In the genomic region with DNA sequence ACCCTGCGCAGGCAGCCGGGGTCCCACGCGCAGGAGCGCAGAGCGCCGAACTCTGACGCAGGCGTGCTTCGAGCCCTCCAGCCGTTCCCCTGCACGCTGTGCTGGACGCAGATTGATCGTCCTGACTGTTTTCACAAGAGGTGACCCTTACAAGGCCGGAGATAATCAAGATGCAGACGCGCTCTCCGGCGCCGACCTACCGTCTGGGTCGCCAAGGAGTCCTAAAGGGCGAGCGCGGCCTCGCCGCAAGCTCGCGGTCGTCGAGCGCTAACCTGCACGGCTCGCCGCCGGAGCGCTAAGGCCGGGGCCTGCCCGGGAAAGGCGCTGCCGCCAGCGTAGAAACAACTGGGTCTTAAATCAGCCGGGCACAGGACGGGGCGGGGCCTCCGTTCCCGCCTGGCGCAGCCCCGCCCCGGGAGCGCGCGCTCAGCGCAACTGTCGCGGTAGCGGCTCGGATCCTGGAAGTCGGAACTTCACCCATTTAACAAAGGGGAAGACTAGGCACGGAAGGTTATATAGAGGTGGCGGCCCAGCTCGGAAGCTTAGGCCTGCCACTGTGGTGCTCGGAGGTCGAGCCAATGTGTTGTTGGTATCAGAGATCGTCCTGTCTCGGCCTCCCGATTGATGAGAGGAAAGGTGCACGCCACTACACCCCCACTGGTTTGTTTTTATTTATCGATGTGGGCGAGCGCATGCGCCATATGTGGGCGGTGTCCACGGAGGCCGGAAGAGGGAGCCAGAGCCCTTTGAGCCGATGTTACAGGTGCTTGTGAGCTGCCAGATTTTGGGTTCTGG, we compare ENCODE assay signal across 8 mouse cellular contexts. TPM values are rescaled to one million over a fixed set of nuclear protein-coding genes. Genes with fewer than 3 reads are reported as not detected.
DNase-seq lines count a peak whose midpoint lies in the region; ATAC-seq and TF ChIP-seq lines count a peak whose summit lies in the region.

A gene (minus strand): TSS at position 642 of the 795 bp plus-strand sequence.

- H3K4me2 ChIP-seq in forebrain, embryonic 15.5 days (replicated peaks), result peak within 1 kb of the TSS; percentile 83
- H3K4me2 ChIP-seq in lung, embryonic 15.5 days, result peak within 1 kb of the TSS; percentile 84

- intact Hi-C loops in heart, postnatal 25 days (cut with DNase I), result loop anchor here (5.0 kb wide), 1 partner anchor 37 kb away; a partner anchor contains a TSS

- peak; percentile 92 for DNase-seq in MN1 (ENCODE audit: low spot score)
- DNase-seq in cerebellum, adult 18-20 months, result peak; percentile 57 to 79
- peak; percentile 72 for DNase-seq in heart, postnatal 25 days (ENCODE audit: low spot score)
- DNase-seq in layer of hippocampus, adult 18-20 months (ENCODE audit: low spot score in 2 of 2), result peak; percentile 50 to 66
- DNase-seq in thymus, adult 2 months, result peak; percentile 82

- peak within 1 kb of the TSS; percentile 52 for H3K9ac ChIP-seq in forebrain, embryonic 15.5 days (replicated peaks)
- peak within 1 kb of the TSS; percentile 71 for H3K9ac ChIP-seq in lung, embryonic 15.5 days

- H3K36me3 ChIP-seq in forebrain, embryonic 15.5 days, result peaks cover 6% of the 10 kb centered on the region
- peaks cover 21% of the 10 kb centered on the region for H3K36me3 ChIP-seq in lung, embryonic 15.5 days
- peaks cover 12% of the 10 kb centered on the region for H3K36me3 ChIP-seq in thymus, adult 2 months (ENCODE audit: control insufficient read depth, insufficient read depth, low read length)

- H3K9me3 ChIP-seq in forebrain, embryonic 15.5 days, result no peaks in the 10 kb centered on the region
- H3K9me3 ChIP-seq in lung, embryonic 15.5 days, result no peaks in the 10 kb centered on the region

- TF ChIP-seq CTCF in olfactory bulb, adult 2 months (IDR thresholded peaks at IDR 0.05; ENCODE audit: insufficient read depth, low read depth, low read length), result peak; percentile 44; the same call in 1 of the 2 replicates
- TF ChIP-seq CTCF in thymus, adult 2 months (IDR thresholded peaks at IDR 0.05; ENCODE audit: borderline replicate concordance, control insufficient read depth, extremely low read depth, insufficient read depth, low read length, poor library complexity), result peak; percentile 53

- ATAC-seq in forebrain, embryonic 15.5 days (replicated peaks), result peak; percentile 92
- peak; percentile 95 for ATAC-seq in lung, embryonic 15.5 days (ENCODE audit: borderline replicate concordance, extremely low read depth, low FRiP score, low TSS enrichment)

- peak; percentile 35; the same call in 1 of the 2 replicates for TF ChIP-seq POLR2A in olfactory bulb, adult 2 months (IDR thresholded peaks at IDR 0.05; ENCODE audit: insufficient read depth, low read depth, low read length)
- TF ChIP-seq POLR2A in thymus, adult 2 months (IDR thresholded peaks at IDR 0.05; ENCODE audit: control insufficient read depth, extremely low read depth, insufficient read depth, low read length, poor library complexity), result peak; percentile 95

- WGBS in forebrain, embryonic 15.5 days, result under 1% methylated on average over 76 of the region's 76 CpGs
- under 1% methylated on average over 76 of the region's 76 CpGs for WGBS in lung, embryonic 15.5 days
- under 1% methylated on average over 76 of the region's 76 CpGs for WGBS in olfactory bulb, adult 2 months
- under 1% methylated on average over 76 of the region's 76 CpGs for WGBS in thymus, adult 2 months

- peak within 1 kb of the TSS; percentile 50 for H3K4me3 ChIP-seq in forebrain, embryonic 15.5 days
- peak within 1 kb of the TSS; percentile 50 for H3K4me3 ChIP-seq in lung, embryonic 15.5 days
- peak within 1 kb of the TSS; percentile 91 for H3K4me3 ChIP-seq in olfactory bulb, adult 2 months (ENCODE audit: insufficient read depth, low read depth, low read length)
- peak within 1 kb of the TSS; percentile 83 for H3K4me3 ChIP-seq in thymus, adult 2 months (ENCODE audit: control insufficient read depth, insufficient read depth, low read length)

- H3K4me1 ChIP-seq in forebrain, embryonic 15.5 days, result peaks cover 10% of the 10 kb centered on the region
- H3K4me1 ChIP-seq in lung, embryonic 15.5 days, result peaks cover 5% of the 10 kb centered on the region; the same call in 1 of the 2 replicates
- peaks cover 12% of the 10 kb centered on the region; the same call in 1 of the 2 replicates for H3K4me1 ChIP-seq in olfactory bulb, adult 2 months (ENCODE audit: control insufficient read depth, insufficient read depth, low read length)
- peaks cover 5% of the 10 kb centered on the region for H3K4me1 ChIP-seq in thymus, adult 2 months (replicated peaks; ENCODE audit: control insufficient read depth, insufficient read depth, low read length)

- H3K27me3 ChIP-seq in forebrain, embryonic 15.5 days, result no peaks in the 10 kb centered on the region
- no peaks in the 10 kb centered on the region for H3K27me3 ChIP-seq in lung, embryonic 15.5 days
- H3K27me3 ChIP-seq in thymus, adult 2 months (ENCODE audit: control insufficient read depth, insufficient read depth, low read length), result no peaks in the 10 kb centered on the region

- H3K27ac ChIP-seq in forebrain, embryonic 15.5 days (replicated peaks), result peak within 1 kb of the TSS; percentile 42
- H3K27ac ChIP-seq in lung, embryonic 15.5 days, result peak within 1 kb of the TSS; percentile 90
- peak within 1 kb of the TSS; percentile 75 for H3K27ac ChIP-seq in olfactory bulb, adult 2 months (ENCODE audit: insufficient read depth, low read depth, low read length)
- H3K27ac ChIP-seq in thymus, adult 2 months (ENCODE audit: control insufficient read depth, insufficient read depth, low read length), result peak within 1 kb of the TSS; percentile 56

RNA-seq across cellular contexts. Expression of the gene that starts here (rescaled TPM):
- polyA plus RNA-seq in forebrain, embryonic 15.5 days (2015; fragmentation: Nextera tagmentation; extraction: Ambion mirVana), result 29.6 and 31.6 TPM in 2 replicates
- total RNA-seq in heart, postnatal 25 days (2021), result 1 to 10 TPM; 3.2 to 3.6 TPM
- total RNA-seq in layer of hippocampus, adult 18-20 months (2021), result 1 to 10 TPM; 2.6 to 3.4 TPM
- 58.1 and 68.7 TPM in 2 replicates for polyA plus RNA-seq in lung, embryonic 15.5 days (2015; fragmentation: Nextera tagmentation; extraction: Ambion mirVana)
- polyA plus RNA-seq in olfactory bulb, adult 2 months (2012; ENCODE audit: insufficient read depth, insufficient read length, low replicate concordance, missing spikeins), result not detected in 2 replicates
- 47.2 and 61.5 TPM in 2 replicates for polyA plus RNA-seq in thymus, adult 2 months (2012; rRNA removed)

Comparison
In these comparisons a context has a peak if more than half of its experiments do, and no peak if none do; other contexts are left out.
1. Peak in every context shown above with its lines: DNase-seq, ATAC-seq, H3K4me3 ChIP-seq and H3K27ac ChIP-seq.